Mouse (Mus musculus) kidney, postnatal 0 days (tissue): ENCODE data around the gene Zscan10. TPM values are rescaled to one million over a fixed set of nuclear protein-coding genes. Genes with fewer than 3 reads are reported as not detected.

ENCODE experiments used
- ATAC-seq: fragments of 200-750 bp; cut with Nextera tagmentation; replicated peaks from 2 replicates; pipeline ENCODE4 v1.8.0; 2017; ENCODE audit warnings: low read depth, moderate number of reproducible peaks, moderate TSS enrichment, moderate library complexity; ENCODE audit not compliant: low FRiP score
- DNase-seq: peaks from one replicate; pipeline ENCODE4 v3.0.0-alpha.2; 2016; ENCODE audit warnings: low spot score
- H3K27ac ChIP-seq: fragments of 300-500 bp; sonication (generic); 2 replicates; pipeline ENCODE4 v1.5.1; 2014; ENCODE audit warnings: mild to moderate bottlenecking
- H3K27me3 ChIP-seq: fragments of 300-500 bp; sonication (generic); 2 replicates; pipeline ENCODE4 v1.6.1; 2014; ENCODE audit warnings: low read length, mixed read lengths; ENCODE audit not compliant: insufficient read depth
- H3K36me3 ChIP-seq: fragments of 300-500 bp; sonication (generic); 2 replicates; pipeline ENCODE4 v1.6.1; 2014; ENCODE audit warnings: low read length, mixed read lengths; ENCODE audit not compliant: insufficient read depth
- H3K4me1 ChIP-seq: fragments of 300-500 bp; sonication (generic); replicated peaks from 2 replicates; pipeline ENCODE4 v1.6.1; 2014; ENCODE audit warnings: antibody characterized with exemption, low read length, mixed read lengths; ENCODE audit not compliant: insufficient read depth
- H3K4me2 ChIP-seq: fragments of 300-500 bp; sonication (generic); 2 replicates; pipeline ENCODE4 v1.6.1; 2014; ENCODE audit warnings: mild to moderate bottlenecking, low read length, moderate library complexity, mixed read lengths
- H3K4me3 ChIP-seq: fragments of 300-500 bp; sonication (generic); replicated peaks from 2 replicates; pipeline ENCODE4 v1.5.1; 2014; ENCODE audit warnings: low read depth, low read length
- H3K9ac ChIP-seq: fragments of 300-500 bp; sonication (generic); 2 replicates; pipeline ENCODE4 v1.6.1; 2014; ENCODE audit warnings: low read depth, low read length
- H3K9me3 ChIP-seq: fragments of 300-500 bp; sonication (generic); replicated peaks from 2 replicates; pipeline ENCODE4 v1.6.1; 2016; ENCODE audit warnings: low read length, inconsistent platforms, mixed read lengths
- CTCF ChIP-seq: IDR thresholded peaks from 2 replicates; pipeline ENCODE4 v1.5.1; 2016; ENCODE audit warnings: antibody characterized with exemption, low read depth, mild to moderate bottlenecking, moderate library complexity
- WGBS: fragments of 180-500 bp; shearing (Covaris S2); extraction: QIAGEN DNeasy Blood & Tissue Kit; methylation state at CpG from one replicate; pipeline ENCODE4 v1.1.7; 2014; 5-methylcytosine and 5-hydroxymethylcytosine counted together
- polyA plus RNA-seq: library from polyadenylated mRNA; unstranded; fragments of >200 nt; fragmentation: Nextera tagmentation; extraction: Ambion mirVana; gene quantifications from 2 replicates; pipeline ENCODE4 v1.2.1, GENCODE M21; 2015

Gene Zscan10
- polyA plus RNA-seq, 1 experiment from 2014 or later, result not detected

DNA sequence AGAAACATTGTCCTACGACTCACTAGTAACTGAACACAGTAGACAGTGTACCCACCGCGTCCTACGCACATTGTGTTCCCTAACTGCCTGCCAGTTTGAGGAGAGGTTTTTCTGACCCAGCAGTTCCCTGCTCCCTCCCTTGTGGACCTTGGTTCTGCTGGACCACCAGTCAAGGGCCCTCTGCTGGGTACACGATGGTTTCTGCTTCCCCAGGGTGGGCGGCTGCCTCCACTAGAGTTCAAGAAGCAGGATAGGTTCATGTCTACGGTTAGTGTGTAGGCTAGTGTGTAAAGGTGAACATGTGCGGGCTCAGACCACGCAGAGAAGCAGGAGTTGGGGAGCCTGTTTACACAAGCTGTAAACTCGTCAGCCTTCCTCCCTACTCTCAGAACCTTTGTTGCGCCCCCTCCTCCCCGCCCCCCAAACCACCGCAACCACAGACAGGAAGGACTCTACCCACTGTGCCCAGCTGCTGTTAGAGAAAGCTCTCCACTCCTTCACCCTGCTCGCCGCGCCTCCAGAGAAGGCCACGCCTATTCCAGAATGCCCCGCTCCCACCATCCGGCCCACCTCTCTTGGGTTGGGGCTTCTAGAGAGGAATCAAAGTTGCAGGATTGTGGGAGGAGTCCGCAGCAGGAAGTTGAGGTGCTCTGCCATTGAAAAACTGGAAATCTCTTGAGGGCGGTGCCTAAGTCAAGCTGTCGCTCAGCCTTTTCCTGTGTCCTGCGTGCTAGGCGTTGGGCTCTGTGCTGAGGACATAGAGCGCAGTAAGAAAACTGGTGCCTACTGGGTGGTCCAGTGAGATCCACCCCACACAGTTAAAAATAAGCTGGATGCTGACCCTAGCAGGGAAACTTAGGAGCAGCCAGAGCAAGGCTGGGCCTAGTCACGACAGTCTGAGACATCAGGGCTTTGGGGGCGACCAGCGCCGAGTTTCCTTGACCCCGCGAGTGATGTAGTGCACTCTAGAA, 1.8 kb upstream of the Zscan10 start, which contains the start of gene Zfp13:
TSS of gene Zfp13 (minus strand) at position 906 of the 971 bp plus-strand sequence.
- H3K4me1 ChIP-seq, result 0 out of 2 replicates have a peak, but pooled peaks cover 4% of the 10 kb centered on the region
- DNase-seq, result peak; percentile 100
- H3K27me3 ChIP-seq, result no peaks in the 10 kb centered on the region
- peak within 1 kb of the TSS; percentile 40 for H3K4me3 ChIP-seq
- peak within 1 kb of the TSS; percentile 90 for H3K27ac ChIP-seq
- TF ChIP-seq CTCF, result no peak
- peak within 1 kb of the TSS; percentile 63 for H3K9ac ChIP-seq
- no peaks in the 10 kb centered on the region for H3K36me3 ChIP-seq
- peak within 1 kb of the TSS; percentile 56 for H3K4me2 ChIP-seq
- 4% methylated on average over 30 of the region's 31 CpGs for WGBS
- ATAC-seq, result peak; percentile 98
- no peaks in the 10 kb centered on the region for H3K9me3 ChIP-seq

DNA sequence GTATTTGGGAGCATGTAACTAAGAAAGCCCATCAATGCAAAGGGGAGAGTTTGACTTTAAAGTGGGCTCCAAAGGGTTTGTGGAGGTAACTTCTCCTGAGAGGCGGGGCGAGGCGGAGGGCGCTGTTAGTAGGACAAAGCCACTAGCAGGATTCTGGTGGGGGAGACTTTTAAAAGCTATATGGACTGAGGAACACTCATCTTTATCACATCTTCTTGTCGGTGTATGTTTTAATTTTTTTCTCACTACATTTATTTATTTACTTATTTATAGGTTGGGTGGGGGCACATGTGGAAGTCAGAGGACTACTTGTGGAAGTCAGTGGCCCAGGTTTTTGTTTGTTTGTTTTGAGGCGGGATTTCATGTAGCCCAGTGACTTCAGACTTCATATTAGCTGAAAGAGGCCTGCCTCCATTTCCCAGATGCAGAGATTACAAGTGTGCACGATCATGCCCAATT, 1.0 kb upstream of the Zscan10 start:
- Histone ChIP-seq H3K4me1 (0 out of 2 replicates have a peak, but pooled peaks cover 4% of the 10 kb centered on the region), H3K27ac (peak overlapping the region; percentile 90), H3K36me3 (no peaks in the 10 kb centered on the region), H3K27me3 (no peaks in the 10 kb centered on the region), H3K4me3 (peak overlapping the region; percentile 40), H3K9me3 (no peaks in the 10 kb centered on the region), H3K9ac (peak overlapping the region; percentile 63), H3K4me2 (peak overlapping the region; percentile 56)
- TF ChIP-seq CTCF, result no peak
- 36% methylated on average over 7 of the region's 7 CpGs for WGBS
- ATAC-seq (no peak), DNase-seq (no peak)

DNA sequence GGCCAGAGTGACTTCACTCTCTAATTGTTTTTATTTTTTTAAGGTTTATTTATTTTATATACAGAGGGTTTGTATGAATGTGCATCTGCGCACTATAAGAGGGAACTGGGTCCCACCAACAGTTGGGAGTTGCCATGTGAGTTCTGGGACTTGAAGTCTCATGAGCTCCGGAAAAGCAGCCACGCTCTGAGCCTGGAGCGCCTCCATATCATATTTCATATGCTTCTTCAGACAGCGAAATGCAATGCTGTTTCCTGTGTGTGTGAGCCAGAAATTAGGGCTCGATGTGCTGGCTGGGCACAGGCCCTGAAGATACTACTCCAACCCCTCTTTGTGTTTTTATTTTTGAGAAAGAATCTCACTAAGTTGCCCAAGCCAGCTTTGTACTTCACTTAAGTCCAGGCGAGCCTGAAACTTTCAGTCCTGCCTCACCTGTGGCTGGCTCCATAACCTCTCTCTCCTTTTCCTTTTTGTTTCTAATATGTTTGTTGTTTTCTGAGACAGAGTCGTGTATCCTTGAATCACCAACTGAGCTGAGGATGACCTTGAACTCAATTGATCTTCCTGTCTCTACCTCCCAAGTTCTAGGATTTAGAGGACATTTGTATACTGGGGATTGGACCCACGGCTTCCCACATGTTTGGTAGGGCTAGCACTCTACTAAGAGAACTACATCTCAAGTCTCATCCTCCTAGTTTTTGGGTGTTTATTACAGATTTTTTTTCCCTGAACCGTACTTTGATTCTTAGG, 1.4 kb downstream of the Zscan10 start:
- Histone ChIP-seq H3K36me3 (no peaks in the 10 kb centered on the region), H3K9ac (no peak overlapping the region), H3K4me3 (no peak overlapping the region), H3K27me3 (no peaks in the 10 kb centered on the region), H3K4me2 (no peak overlapping the region), H3K4me1 (0 out of 2 replicates have a peak, but pooled peaks cover 4% of the 10 kb centered on the region), H3K27ac (no peak overlapping the region), H3K9me3 (no peaks in the 10 kb centered on the region)
- WGBS, result 38% methylated on average over 10 of the region's 10 CpGs
- no peak for TF ChIP-seq CTCF
- ATAC-seq (no peak), DNase-seq (peak; percentile 38)

DNA sequence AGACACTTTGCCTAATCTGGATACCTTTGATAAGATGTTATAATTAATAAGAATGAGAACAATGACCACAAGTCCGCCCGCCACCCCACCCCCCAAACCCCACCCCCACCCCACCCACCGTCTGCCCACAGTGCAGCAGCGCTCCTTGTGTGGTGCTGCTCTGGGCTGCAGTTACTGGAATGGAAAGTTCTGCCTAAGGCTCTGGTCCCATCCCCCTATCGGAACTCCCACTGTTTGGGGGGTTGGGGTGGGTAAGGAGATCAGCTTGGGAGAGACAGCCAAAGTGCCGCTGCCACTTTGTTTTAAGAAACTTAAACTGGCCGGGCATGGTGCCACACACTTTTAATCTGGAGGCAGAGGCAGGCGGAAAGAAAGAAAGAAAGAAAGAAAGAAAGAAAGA, 2.4 kb downstream of the Zscan10 start:
- Histone ChIP-seq H3K27ac (no peak overlapping the region), H3K36me3 (no peaks in the 10 kb centered on the region), H3K4me2 (no peak overlapping the region), H3K9me3 (no peaks in the 10 kb centered on the region), H3K9ac (no peak overlapping the region), H3K4me1 (0 out of 2 replicates have a peak, but pooled peaks cover 4% of the 10 kb centered on the region), H3K4me3 (no peak overlapping the region), H3K27me3 (no peaks in the 10 kb centered on the region)
- DNase-seq, result no peak
- 42% methylated on average over 8 of the region's 8 CpGs for WGBS
- TF ChIP-seq CTCF, result no peak
- ATAC-seq, result no peak

DNA sequence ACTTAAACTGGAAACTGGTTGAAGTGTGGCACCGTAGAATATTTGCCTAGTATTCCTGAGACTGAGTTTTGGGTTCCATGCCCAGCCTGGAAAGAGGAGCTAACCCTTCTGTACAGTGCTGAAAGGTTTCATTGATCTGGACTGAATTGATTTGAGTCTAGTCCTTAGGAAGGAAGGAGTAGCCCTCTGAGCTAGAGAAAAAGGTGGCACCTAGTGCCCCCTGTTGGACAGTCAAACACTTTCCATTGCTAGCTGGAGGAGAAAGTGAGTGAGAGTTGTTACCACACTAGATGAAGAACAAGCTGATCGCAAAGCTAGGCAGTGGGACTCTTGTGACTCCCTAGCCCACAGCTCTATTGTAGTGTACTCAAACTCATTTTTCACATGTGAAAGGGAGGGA, 2.9 kb downstream of the Zscan10 start:
- H3K27me3 ChIP-seq, result no peaks in the 10 kb centered on the region
- no peak overlapping the region for H3K4me2 ChIP-seq
- H3K9ac ChIP-seq, result no peak overlapping the region
- H3K27ac ChIP-seq, result no peak overlapping the region
- H3K36me3 ChIP-seq, result no peaks in the 10 kb centered on the region
- ATAC-seq (no peak), DNase-seq (peak; percentile 64)
- peak; percentile 64 for TF ChIP-seq CTCF
- 0 out of 2 replicates have a peak, but pooled peaks cover 4% of the 10 kb centered on the region for H3K4me1 ChIP-seq
- no peaks in the 10 kb centered on the region for H3K9me3 ChIP-seq
- WGBS, result 76% methylated on average over 2 of the region's 2 CpGs
- H3K4me3 ChIP-seq, result no peak overlapping the region

DNA sequence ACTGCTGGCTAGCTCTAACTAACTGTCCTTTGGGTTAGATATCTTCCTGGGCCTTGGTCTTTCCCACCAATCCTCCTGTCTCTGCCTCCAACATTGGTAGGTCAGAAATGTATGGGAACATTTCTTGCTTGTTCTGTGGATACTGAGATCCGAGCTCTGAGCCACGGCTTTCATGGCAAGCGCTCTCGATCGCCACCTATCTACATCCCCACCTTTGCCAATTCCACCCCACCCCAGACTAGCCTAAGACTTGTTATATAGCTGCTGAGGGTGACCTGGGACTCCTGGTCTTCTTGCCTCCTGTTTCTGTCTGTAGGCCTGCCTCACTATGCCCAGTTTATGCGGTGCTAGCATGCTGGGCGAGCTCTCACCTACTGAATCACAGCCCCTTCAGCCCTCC, 3.7 kb downstream of the Zscan10 start:
- 0 out of 2 replicates have a peak, but pooled peaks cover 4% of the 10 kb centered on the region for H3K4me1 ChIP-seq

More for the DNA sequence above, 3.7 kb downstream of the Zscan10 start:
- Histone ChIP-seq H3K27ac (no peak overlapping the region), H3K9me3 (no peaks in the 10 kb centered on the region), H3K4me2 (no peak overlapping the region), H3K9ac (no peak overlapping the region), H3K4me3 (no peak overlapping the region), H3K36me3 (no peaks in the 10 kb centered on the region), H3K27me3 (no peaks in the 10 kb centered on the region)
- peak; percentile 18; the same call in 1 of the 2 replicates for TF ChIP-seq CTCF
- no peak for ATAC-seq
- no peak for DNase-seq
- WGBS, result 75% methylated on average over 7 of the region's 7 CpGs
